Mouse (Mus musculus): ENCODE data around the gene Cebpe. TPM values are rescaled to one million over a fixed set of nuclear protein-coding genes. Genes with fewer than 3 reads are reported as not detected.

The Cebpe gene
- 10.6 and 12.6 TPM in 2 replicates for polyA plus RNA-seq (2015; fragmentation: Nextera tagmentation; extraction: Ambion mirVana)

- H3K36me3 ChIP-seq (replicated peaks): no peaks in the 10 kb centered on the region
- peak within 1 kb of the TSS; percentile 32 for H3K4me3 ChIP-seq (replicated peaks)
- H3K27me3 ChIP-seq: peaks cover 72% of the 10 kb centered on the region
- ATAC-seq (ENCODE audit: insufficient read depth): no peak
- peak within 1 kb of the TSS; percentile 13; the same call in 1 of the 2 replicates for H3K4me2 ChIP-seq
- H3K9me3 ChIP-seq (replicated peaks): no peaks in the 10 kb centered on the region
- peak within 1 kb of the TSS; percentile 8; the same call in 1 of the 2 replicates for H3K9ac ChIP-seq
- H3K27ac ChIP-seq (replicated peaks): peak within 1 kb of the TSS; percentile 65
- H3K4me1 ChIP-seq (replicated peaks): peaks cover 23% of the 10 kb centered on the region
- WGBS (ENCODE audit: insufficient replicate concordance): 56% methylated on average over 7 of the region's 7 CpGs
Measured at GRCm38 (mm10) chr14:54712074-54712473, at the start of gene Cebpe. Cebpe (minus strand) TSS chr14:54712174.

GRCm38 (mm10) chr14:54756382-54756781, 44.4 kb upstream of the Cebpe start:
- H3K27me3 ChIP-seq: no peaks in the 10 kb centered on the region
- H3K27ac ChIP-seq (replicated peaks): peak overlapping the region; percentile 38; the same call in 1 of the 2 replicates
- no peaks in the 10 kb centered on the region; the same call in 1 of the 2 replicates for H3K4me1 ChIP-seq (replicated peaks)
- H3K4me2 ChIP-seq: no peak overlapping the region
- no peaks in the 10 kb centered on the region for H3K36me3 ChIP-seq (replicated peaks)
- H3K9me3 ChIP-seq (replicated peaks): no peaks in the 10 kb centered on the region
- H3K9ac ChIP-seq: no peak overlapping the region
- ATAC-seq (ENCODE audit: insufficient read depth): peak; percentile 57; the same call in 1 of the 2 replicates
- WGBS (ENCODE audit: insufficient replicate concordance): 32% methylated on average over 6 of the region's 6 CpGs
- H3K4me3 ChIP-seq (replicated peaks): no peak overlapping the region

- no peak for ATAC-seq (ENCODE audit: insufficient read depth)
- H3K9me3 ChIP-seq (replicated peaks): no peaks in the 10 kb centered on the region
- H3K4me2 ChIP-seq: no peak overlapping the region
- peak overlapping the region; percentile 51; the same call in 1 of the 2 replicates for H3K27ac ChIP-seq (replicated peaks)
- H3K36me3 ChIP-seq (replicated peaks): no peaks in the 10 kb centered on the region
- no peaks in the 10 kb centered on the region for H3K27me3 ChIP-seq
- WGBS (ENCODE audit: insufficient replicate concordance): 13% methylated on average over 6 of the region's 6 CpGs
- no peak overlapping the region for H3K9ac ChIP-seq
- no peaks in the 10 kb centered on the region; the same call in 1 of the 2 replicates for H3K4me1 ChIP-seq (replicated peaks)
- no peak overlapping the region for H3K4me3 ChIP-seq (replicated peaks)
Measured at GRCm38 (mm10) chr14:54754602-54755018, 42.6 kb upstream of the Cebpe start.

GRCm38 (mm10) chr14:54753986-54754601, 42.1 kb upstream of the Cebpe start:
- Histone ChIP-seq H3K9me3 (replicated peaks) (no peaks in the 10 kb centered on the region), H3K4me2 (no peak overlapping the region), H3K4me1 (replicated peaks) (no peaks in the 10 kb centered on the region; the same call in 1 of the 2 replicates), H3K36me3 (replicated peaks) (no peaks in the 10 kb centered on the region), H3K27ac (replicated peaks) (no peak overlapping the region; the same call in 1 of the 2 replicates), H3K9ac (no peak overlapping the region), H3K4me3 (replicated peaks) (no peak overlapping the region), H3K27me3 (no peaks in the 10 kb centered on the region)
- 51% methylated on average over 14 of the region's 14 CpGs for WGBS (ENCODE audit: insufficient replicate concordance)
- no peak for ATAC-seq (ENCODE audit: insufficient read depth)

- H3K36me3 ChIP-seq (replicated peaks): no peaks in the 10 kb centered on the region
- 67% methylated on average over 6 of the region's 6 CpGs for WGBS (ENCODE audit: insufficient replicate concordance)
- H3K9ac ChIP-seq: no peak overlapping the region
- no peak for ATAC-seq (ENCODE audit: insufficient read depth)
- no peaks in the 10 kb centered on the region for H3K9me3 ChIP-seq (replicated peaks)
- no peaks in the 10 kb centered on the region; the same call in 1 of the 2 replicates for H3K4me1 ChIP-seq (replicated peaks)
- H3K4me3 ChIP-seq (replicated peaks): no peak overlapping the region
- H3K27me3 ChIP-seq: no peaks in the 10 kb centered on the region
- no peak overlapping the region for H3K4me2 ChIP-seq
- H3K27ac ChIP-seq (replicated peaks): no peak overlapping the region
Measured at GRCm38 (mm10) chr14:54752938-54753337, 41.0 kb upstream of the Cebpe start.

GRCm38 (mm10) chr14:54751768-54752167, 39.8 kb upstream of the Cebpe start:
- no peaks in the 10 kb centered on the region for H3K36me3 ChIP-seq (replicated peaks)
- H3K4me3 ChIP-seq (replicated peaks): no peak overlapping the region
- H3K4me2 ChIP-seq: no peak overlapping the region
- no peaks in the 10 kb centered on the region for H3K9me3 ChIP-seq (replicated peaks)
- WGBS (ENCODE audit: insufficient replicate concordance): 25% methylated on average over 1 of the region's 1 CpGs
- no peak overlapping the region for H3K27ac ChIP-seq (replicated peaks)
- H3K27me3 ChIP-seq: no peaks in the 10 kb centered on the region
- H3K9ac ChIP-seq: no peak overlapping the region
- no peak for ATAC-seq (ENCODE audit: insufficient read depth)
- H3K4me1 ChIP-seq (replicated peaks): no peaks in the 10 kb centered on the region; the same call in 1 of the 2 replicates

- Histone ChIP-seq H3K27me3 (no peaks in the 10 kb centered on the region), H3K4me3 (replicated peaks) (no peak overlapping the region), H3K4me1 (replicated peaks) (peaks cover 6% of the 10 kb centered on the region), H3K9ac (no peak overlapping the region), H3K27ac (replicated peaks) (no peak overlapping the region), H3K36me3 (replicated peaks) (no peaks in the 10 kb centered on the region), H3K4me2 (no peak overlapping the region), H3K9me3 (replicated peaks) (no peaks in the 10 kb centered on the region)
- ATAC-seq (ENCODE audit: insufficient read depth): no peak
- 36% methylated on average over 4 of the region's 4 CpGs for WGBS (ENCODE audit: insufficient replicate concordance)
Measured at GRCm38 (mm10) chr14:54749238-54749637, 37.3 kb upstream of the Cebpe start.

- no peaks in the 10 kb centered on the region for H3K36me3 ChIP-seq (replicated peaks)
- WGBS (ENCODE audit: insufficient replicate concordance): 52% methylated on average over 16 of the region's 16 CpGs
Measured at GRCm38 (mm10) chr14:54747942-54748917, 36.3 kb upstream of the Cebpe start.

GRCm38 (mm10) chr14:54746038-54746437, 34.1 kb upstream of the Cebpe start:
- H3K9ac ChIP-seq: no peak overlapping the region
- H3K4me3 ChIP-seq (replicated peaks): no peak overlapping the region
- no peaks in the 10 kb centered on the region for H3K36me3 ChIP-seq (replicated peaks)
- WGBS (ENCODE audit: insufficient replicate concordance): 34% methylated on average over 9 of the region's 9 CpGs
- ATAC-seq (ENCODE audit: insufficient read depth): no peak
- no peaks in the 10 kb centered on the region for H3K27me3 ChIP-seq
- no peak overlapping the region for H3K4me2 ChIP-seq
- H3K9me3 ChIP-seq (replicated peaks): no peaks in the 10 kb centered on the region
- H3K27ac ChIP-seq (replicated peaks): no peak overlapping the region
- peaks cover 10% of the 10 kb centered on the region for H3K4me1 ChIP-seq (replicated peaks)

More at GRCm38 (mm10) chr14:54747942-54748917, 36.3 kb upstream of the Cebpe start:
- Histone ChIP-seq H3K27ac (replicated peaks) (no peak overlapping the region), H3K4me1 (replicated peaks) (peaks cover 6% of the 10 kb centered on the region), H3K9ac (no peak overlapping the region), H3K9me3 (replicated peaks) (no peaks in the 10 kb centered on the region), H3K4me2 (no peak overlapping the region), H3K4me3 (replicated peaks) (no peak overlapping the region), H3K27me3 (no peaks in the 10 kb centered on the region)
- no peak for ATAC-seq (ENCODE audit: insufficient read depth)

GRCm38 (mm10) chr14:54744473-54744872, 32.5 kb upstream of the Cebpe start:
- H3K4me2 ChIP-seq: no peak overlapping the region
- H3K4me3 ChIP-seq (replicated peaks): no peak overlapping the region
- no peaks in the 10 kb centered on the region for H3K9me3 ChIP-seq (replicated peaks)
- no peak overlapping the region for H3K27ac ChIP-seq (replicated peaks)
- WGBS (ENCODE audit: insufficient replicate concordance): 30% methylated on average over 8 of the region's 8 CpGs
- ATAC-seq (ENCODE audit: insufficient read depth): no peak
- H3K9ac ChIP-seq: no peak overlapping the region
- H3K4me1 ChIP-seq (replicated peaks): peaks cover 10% of the 10 kb centered on the region
- H3K36me3 ChIP-seq (replicated peaks): no peaks in the 10 kb centered on the region
- H3K27me3 ChIP-seq: no peaks in the 10 kb centered on the region

GRCm38 (mm10) chr14:54742375-54742774, 30.4 kb upstream of the Cebpe start:
- Histone ChIP-seq H3K4me2 (no peak overlapping the region), H3K27me3 (no peaks in the 10 kb centered on the region), H3K4me1 (replicated peaks) (peaks cover 10% of the 10 kb centered on the region), H3K9ac (no peak overlapping the region), H3K27ac (replicated peaks) (no peak overlapping the region), H3K4me3 (replicated peaks) (no peak overlapping the region), H3K36me3 (replicated peaks) (no peaks in the 10 kb centered on the region), H3K9me3 (replicated peaks) (no peaks in the 10 kb centered on the region)
- WGBS (ENCODE audit: insufficient replicate concordance): 55% methylated on average over 2 of the region's 2 CpGs
- no peak for ATAC-seq (ENCODE audit: insufficient read depth)
